Mouse (Mus musculus) megakaryocyte, embryonic 14.5 days (primary cell): ENCODE measurements around the gene Serpinb7. TPM values are rescaled to one million over a fixed set of nuclear protein-coding genes. Genes with fewer than 3 reads are reported as not detected.

Experiments used
- H3K27me3 ChIP-seq: replicated peaks from 2 replicates; pipeline ENCODE3; 2012; ENCODE audit warnings: inconsistent platforms
- H3K36me3 ChIP-seq: replicated peaks from 2 replicates; pipeline ENCODE3; 2012; ENCODE audit warnings: low read length, inconsistent platforms, mixed read lengths
- H3K4me1 ChIP-seq: 2 replicates; pipeline ENCODE4 v1.6.1; 2012; ENCODE audit warnings: inconsistent platforms
- H3K4me3 ChIP-seq: replicated peaks from 2 replicates; pipeline ENCODE3; 2012; ENCODE audit warnings: moderate library complexity, mild to moderate bottlenecking, inconsistent platforms
- H3K9me3 ChIP-seq: 2 replicates; pipeline ENCODE4 v1.6.1; 2012; ENCODE audit warnings: inconsistent platforms
- FLI1 ChIP-seq: IDR thresholded peaks from 2 replicates; pipeline ENCODE4 v1.6.1; 2012; ENCODE audit warnings: low read length, inconsistent platforms, mixed read lengths
- GATA1 ChIP-seq: IDR thresholded peaks from 3 replicates; pipeline ENCODE4 v1.6.1; 2012; ENCODE audit warnings: mixed read lengths, low read length, inconsistent platforms, borderline replicate concordance
- polyA plus RNA-seq: library from polyadenylated mRNA; stranded (reverse); fragments of >175 nt; gene quantifications from 2 replicates; pipeline ENCODE4 v1.2.3, GENCODE M21; 2012; ENCODE audit warnings: low replicate concordance; ENCODE audit not compliant: insufficient read depth

The Serpinb7 gene
- polyA plus RNA-seq, 1 experiment, result not detected

DNA sequence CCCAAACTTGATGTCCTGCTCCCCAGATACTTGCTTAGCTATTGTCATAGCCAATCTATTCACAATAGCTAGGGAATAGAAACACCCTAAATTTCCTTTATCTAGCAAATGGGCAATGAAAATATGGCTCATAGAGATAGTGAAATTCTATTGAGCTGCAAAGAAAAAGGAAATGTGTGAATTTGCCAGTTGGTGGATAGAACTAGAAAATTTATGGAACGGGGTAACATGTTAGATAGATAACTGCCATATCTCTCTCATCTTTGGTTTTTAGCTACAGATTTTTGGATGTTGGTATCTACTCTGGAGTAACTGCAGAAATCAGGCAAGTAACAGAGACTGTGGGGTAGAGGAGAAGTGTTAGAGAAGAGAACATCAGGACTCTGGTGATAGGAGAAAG is 17.1 kb upstream of the Serpinb7 start:
- peaks cover 59% of the 10 kb centered on the region for H3K4me1 ChIP-seq
- TF ChIP-seq GATA1 (no peak), FLI1 (no peak)
- H3K36me3 ChIP-seq, result no peaks in the 10 kb centered on the region

GRCm38 (mm10) chr1:107384532-107384931 is 14.9 kb upstream of the Serpinb7 start:
- H3K36me3 ChIP-seq, result no peaks in the 10 kb centered on the region
- H3K4me1 ChIP-seq, result peaks cover 41% of the 10 kb centered on the region
- H3K27me3 ChIP-seq, result no peaks in the 10 kb centered on the region
- H3K4me3 ChIP-seq, result no peak overlapping the region
- H3K9me3 ChIP-seq, result no peaks in the 10 kb centered on the region
- TF ChIP-seq GATA1 (no peak), FLI1 (no peak)

More for the DNA sequence above, 17.1 kb upstream of the Serpinb7 start:
- Histone ChIP-seq H3K27me3 (no peaks in the 10 kb centered on the region), H3K9me3 (no peaks in the 10 kb centered on the region), H3K4me3 (no peak overlapping the region)

- no peaks in the 10 kb centered on the region for H3K36me3 ChIP-seq
- no peak for TF ChIP-seq FLI1
- TF ChIP-seq GATA1, result no peak
- no peaks in the 10 kb centered on the region for H3K27me3 ChIP-seq
- H3K4me1 ChIP-seq, result peaks cover 12% of the 10 kb centered on the region
- H3K9me3 ChIP-seq, result no peaks in the 10 kb centered on the region
- H3K4me3 ChIP-seq, result no peak overlapping the region
These were observed 9.7 kb upstream of the Serpinb7 start for GRCm38 (mm10) chr1:107389753-107390152.

DNA sequence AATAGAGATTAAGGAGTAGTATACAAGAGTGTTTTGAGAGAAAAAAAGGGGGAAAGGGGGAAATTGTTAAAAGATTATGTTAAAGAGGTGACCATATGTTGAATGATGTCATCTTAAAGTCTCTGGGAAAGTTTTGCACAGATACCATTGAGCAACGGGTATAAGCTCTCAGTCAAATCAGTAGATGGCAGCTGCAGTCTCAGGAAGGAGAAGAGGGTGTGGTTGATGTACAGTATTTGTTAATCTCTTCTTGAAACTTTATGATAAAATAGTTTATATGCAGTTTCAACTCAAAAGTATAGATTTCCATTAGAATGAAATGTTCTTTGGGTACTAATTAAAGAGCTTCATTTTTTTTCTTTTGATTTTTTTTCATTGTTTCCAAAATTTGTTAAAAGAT is 2.0 kb upstream of the Serpinb7 start:
- Histone ChIP-seq H3K36me3 (no peaks in the 10 kb centered on the region), H3K4me3 (no peak overlapping the region), H3K9me3 (no peaks in the 10 kb centered on the region), H3K4me1 (peaks cover 12% of the 10 kb centered on the region), H3K27me3 (no peaks in the 10 kb centered on the region)
- TF ChIP-seq FLI1 (no peak), GATA1 (no peak)

- Histone ChIP-seq H3K4me3 (no peak overlapping the region), H3K27me3 (no peaks in the 10 kb centered on the region), H3K36me3 (no peaks in the 10 kb centered on the region), H3K9me3 (no peaks in the 10 kb centered on the region), H3K4me1 (peaks cover 12% of the 10 kb centered on the region)
- TF ChIP-seq FLI1, result no peak
- TF ChIP-seq GATA1, result no peak
These were observed 2.6 kb downstream of the Serpinb7 start for GRCm38 (mm10) chr1:107402082-107402481.

DNA sequence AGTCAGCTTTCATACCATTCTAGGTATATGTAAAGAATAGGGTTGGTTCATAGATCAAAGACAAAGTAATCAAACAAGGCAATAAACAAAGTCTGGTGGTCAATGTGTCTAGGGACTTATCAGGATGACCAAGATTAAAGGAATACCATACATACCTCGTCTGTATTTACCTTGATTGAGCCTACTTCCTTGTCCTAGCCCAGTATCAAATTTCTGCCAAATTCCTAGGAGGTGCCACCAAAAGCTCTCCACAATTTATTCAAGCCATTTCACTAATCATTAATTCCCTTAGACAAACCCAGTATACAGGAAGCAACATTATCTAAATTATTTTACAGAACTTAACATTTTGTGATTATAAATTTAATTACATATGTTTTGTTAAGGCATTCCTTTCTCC is 15.2 kb downstream of the Serpinb7 start:
- Histone ChIP-seq H3K9me3 (no peaks in the 10 kb centered on the region), H3K27me3 (no peaks in the 10 kb centered on the region), H3K4me1 (peaks cover 7% of the 10 kb centered on the region; the same call in 1 of the 2 replicates), H3K36me3 (no peaks in the 10 kb centered on the region), H3K4me3 (no peak overlapping the region)
- TF ChIP-seq GATA1 (no peak), FLI1 (no peak)

DNA sequence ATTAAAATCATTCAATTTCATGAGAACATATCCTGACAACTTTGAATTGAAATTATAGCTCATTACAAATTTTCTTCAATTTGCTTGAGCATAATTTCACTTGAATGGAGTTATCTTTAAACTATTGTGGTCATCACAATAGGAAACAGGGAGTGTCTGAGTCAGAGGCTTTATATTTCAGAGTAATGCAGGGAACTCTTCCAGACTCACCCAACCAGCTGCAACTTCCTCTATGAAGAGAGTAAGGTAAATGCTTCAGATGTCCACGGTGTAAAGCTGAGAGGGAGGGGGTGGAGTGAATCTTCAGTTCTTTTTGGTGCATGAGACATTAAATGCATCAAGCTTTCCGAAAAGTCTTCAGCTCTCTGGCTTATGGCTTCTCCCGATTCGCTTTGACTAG is 23.0 kb downstream of the Serpinb7 start:
- H3K36me3 ChIP-seq, result no peaks in the 10 kb centered on the region

DNA sequence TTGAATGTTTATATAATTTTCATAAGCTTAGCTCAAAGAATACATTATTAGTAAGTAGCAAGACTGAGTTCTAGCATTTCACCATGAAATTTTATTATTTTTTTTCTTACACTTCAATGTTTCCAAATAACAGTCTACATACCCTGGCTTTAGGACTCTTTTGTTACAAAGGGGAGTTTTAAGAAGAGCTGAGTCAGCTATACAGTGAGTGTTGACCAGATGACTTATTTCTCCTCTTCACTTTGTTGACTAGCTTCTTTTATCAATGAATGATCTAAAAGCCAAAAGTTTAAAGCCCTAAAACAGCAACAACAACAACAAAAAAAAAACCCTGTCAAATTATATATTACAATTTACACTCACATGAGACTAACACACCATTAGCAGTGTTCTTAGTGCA is 31.8 kb downstream of the Serpinb7 start:
- no peaks in the 10 kb centered on the region for H3K9me3 ChIP-seq
- no peaks in the 10 kb centered on the region for H3K27me3 ChIP-seq
- TF ChIP-seq FLI1 (no peak), GATA1 (no peak)
- peaks cover 11% of the 10 kb centered on the region for H3K4me1 ChIP-seq
- H3K4me3 ChIP-seq, result no peak overlapping the region
- no peaks in the 10 kb centered on the region for H3K36me3 ChIP-seq

More for the DNA sequence above, 23.0 kb downstream of the Serpinb7 start:
- Histone ChIP-seq H3K4me3 (no peak overlapping the region), H3K4me1 (peaks cover 3% of the 10 kb centered on the region; the same call in 1 of the 2 replicates), H3K9me3 (no peaks in the 10 kb centered on the region), H3K27me3 (no peaks in the 10 kb centered on the region)
- TF ChIP-seq GATA1 (no peak), FLI1 (no peak)

GRCm38 (mm10) chr1:107435528-107435927 is 36.1 kb downstream of the Serpinb7 start:
- no peaks in the 10 kb centered on the region for H3K27me3 ChIP-seq
- no peaks in the 10 kb centered on the region for H3K36me3 ChIP-seq
- no peak overlapping the region for H3K4me3 ChIP-seq
- no peak for TF ChIP-seq FLI1
- no peak for TF ChIP-seq GATA1
- H3K9me3 ChIP-seq, result no peaks in the 10 kb centered on the region
- peaks cover 6% of the 10 kb centered on the region; the same call in 1 of the 2 replicates for H3K4me1 ChIP-seq

GRCm38 (mm10) chr1:107439462-107439861 is 40.0 kb downstream of the Serpinb7 start:
- Histone ChIP-seq H3K4me1 (peaks cover 3% of the 10 kb centered on the region; the same call in 1 of the 2 replicates), H3K27me3 (no peaks in the 10 kb centered on the region), H3K4me3 (no peak overlapping the region), H3K9me3 (no peaks in the 10 kb centered on the region), H3K36me3 (no peaks in the 10 kb centered on the region)
- no peak for TF ChIP-seq FLI1
- TF ChIP-seq GATA1, result no peak

GRCm38 (mm10) chr1:107445352-107445751 is 45.9 kb downstream of the Serpinb7 start:
- H3K4me1 ChIP-seq, result no peaks in the 10 kb centered on the region
- H3K4me3 ChIP-seq, result no peak overlapping the region
- H3K9me3 ChIP-seq, result no peaks in the 10 kb centered on the region
- no peaks in the 10 kb centered on the region for H3K27me3 ChIP-seq
- no peak for TF ChIP-seq GATA1
- no peak for TF ChIP-seq FLI1
- no peaks in the 10 kb centered on the region for H3K36me3 ChIP-seq
